Mouse (Mus musculus): ENCODE results near the gene Bsn. TPM values are rescaled to one million over a fixed set of nuclear protein-coding genes. Genes with fewer than 3 reads are reported as not detected.

Gene Bsn
- polyA plus RNA-seq, 1 experiment, result 5.2 TPM

GRCm38 (mm10) chr9:108051931-108052220, 138.3 kb downstream of the Bsn start:
- TF ChIP-seq GATA1 (IDR thresholded peaks at IDR 0.05; ENCODE audit: low read length), result no peak

GRCm38 (mm10) chr9:108051184-108051930, 138.8 kb downstream of the Bsn start:
- no peak for TF ChIP-seq GATA1 (IDR thresholded peaks at IDR 0.05; ENCODE audit: low read length)

- no peak for TF ChIP-seq GATA1 (IDR thresholded peaks at IDR 0.05; ENCODE audit: low read length)
These were observed 140.5 kb downstream of the Bsn start for GRCm38 (mm10) chr9:108049561-108050251.

- TF ChIP-seq GATA1 (IDR thresholded peaks at IDR 0.05; ENCODE audit: low read length), result no peak
These were observed 141.1 kb downstream of the Bsn start, which contains the start of gene Gmppb for GRCm38 (mm10) chr9:108049016-108049455. TSS of gene Gmppb (plus strand) at chr9:108049242.

GRCm38 (mm10) chr9:108048566-108048955, 141.6 kb downstream of the Bsn start:
- no peak for TF ChIP-seq GATA1 (IDR thresholded peaks at IDR 0.05; ENCODE audit: low read length)

GRCm38 (mm10) chr9:108047601-108048565, 142.3 kb downstream of the Bsn start:
- no peak for TF ChIP-seq GATA1 (IDR thresholded peaks at IDR 0.05; ENCODE audit: low read length)

GRCm38 (mm10) chr9:108046582-108046981, 143.6 kb downstream of the Bsn start:
- no peak for TF ChIP-seq GATA1 (IDR thresholded peaks at IDR 0.05; ENCODE audit: low read length)

Other genes starting within 250 kb of the Bsn start
- gene Traip, start 240.2 kb downstream of the Bsn start, polyA plus RNA-seq (2012), result 4.1 and 9.1 TPM in 2 replicates
- gene Uba7, start 214.9 kb downstream of the Bsn start, polyA plus RNA-seq (2012), result 23.2 and 52.7 TPM in 2 replicates
- gene Gm20661, start 207.3 kb downstream of the Bsn start, polyA plus RNA-seq (2012), result 0.10 and 0.19 TPM in 2 replicates
- gene Inka1, start 204.5 kb downstream of the Bsn start, polyA plus RNA-seq (2012), result 104 and 110 TPM in 2 replicates
- 0.38 and 0.67 TPM in 2 replicates for gene Cdhr4, start 197.9 kb downstream of the Bsn start, polyA plus RNA-seq (2012)
- 0.08 and 0.28 TPM in 2 replicates for gene Gm20662, start 194.0 kb downstream of the Bsn start, polyA plus RNA-seq (2012)
- gene Ip6k1, start 187.9 kb downstream of the Bsn start, polyA plus RNA-seq (2012), result 80.8 and 109 TPM in 2 replicates
- 7.7 and 10.5 TPM in 2 replicates for gene Gmppb, start 141.1 kb downstream of the Bsn start, polyA plus RNA-seq (2012)
- 0.24 and 0.32 TPM in 2 replicates for gene Amigo3, start 137.2 kb downstream of the Bsn start, polyA plus RNA-seq (2012)
- 9.2 and 12.4 TPM in 2 replicates for gene Mst1, start 109.9 kb downstream of the Bsn start, polyA plus RNA-seq (2012)
- 25.7 and 84.5 TPM in 2 replicates for gene Rnf123, start 107.0 kb downstream of the Bsn start, polyA plus RNA-seq (2012)
- gene Apeh, start 95.8 kb downstream of the Bsn start, polyA plus RNA-seq (2012), result 70.8 and 89.8 TPM in 2 replicates
- gene Dag1, start 73.6 kb upstream of the Bsn start, polyA plus RNA-seq (2012), result 20.0 and 21.9 TPM in 2 replicates
- 0.13 and 0.14 TPM in 2 replicates for gene Nicn1, start 100.0 kb upstream of the Bsn start, polyA plus RNA-seq (2012)
- gene Amt, start 106.5 kb upstream of the Bsn start, polyA plus RNA-seq (2012), result not detected in 2 replicates
- gene Rhoa, start 115.7 kb upstream of the Bsn start, polyA plus RNA-seq (2012), result 120 and 154 TPM in 2 replicates
- gene Tcta, start 115.8 kb upstream of the Bsn start, polyA plus RNA-seq (2012), result 1.4 and 2.4 TPM in 2 replicates
- gene Gpx1, start 148.5 kb upstream of the Bsn start, polyA plus RNA-seq (2012), result 350 and 513 TPM in 2 replicates
- gene Usp4, start 157.5 kb upstream of the Bsn start, polyA plus RNA-seq (2012), result 34.7 and 107 TPM in 2 replicates
- gene 1700102P08Rik, start 202.4 kb upstream of the Bsn start, polyA plus RNA-seq (2012), result 0.51 and 0.69 TPM in 2 replicates
- gene Ccdc36, start 238.1 kb upstream of the Bsn start, polyA plus RNA-seq (2012), result not detected in 2 replicates
- gene BC048562, start 246.1 kb upstream of the Bsn start, polyA plus RNA-seq (2012), result not detected in 2 replicates

Measured in G1E-ER4 (cell line).